Mouse (Mus musculus) stomach, postnatal 0 days (tissue): Measurements from ENCODE around the gene Zbtb16.

Source experiments
- CTCF ChIP-seq: IDR thresholded peaks from 2 replicates; pipeline ENCODE4 v1.5.1; 2016; ENCODE audit warnings: antibody characterized with exemption, low read depth, mild to moderate bottlenecking, moderate library complexity
- EP300 ChIP-seq: optimal IDR thresholded peaks from 2 replicates; pipeline ENCODE3; 2016; ENCODE audit warnings: antibody characterized with exemption

DNA sequence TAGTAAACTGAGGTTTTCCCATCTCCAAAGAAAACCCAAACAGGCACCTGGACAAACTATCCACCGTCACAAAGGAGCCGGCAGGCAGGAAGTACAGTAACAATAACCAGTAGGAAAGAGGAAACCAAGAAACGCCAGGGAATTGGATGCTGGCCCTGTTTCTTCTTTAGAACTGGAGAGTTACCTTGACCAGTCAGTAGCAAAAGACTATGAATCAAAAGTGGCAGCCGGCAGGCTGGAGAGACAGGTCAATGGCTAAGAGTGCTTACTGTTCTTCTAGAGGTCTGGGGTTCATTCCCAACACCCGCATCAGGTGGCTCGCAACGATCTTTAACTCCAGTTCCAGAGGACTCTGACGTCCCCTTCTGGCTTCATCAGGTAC is 74.9 kb downstream of the Zbtb16 start:
- no peak for TF ChIP-seq CTCF
- TF ChIP-seq EP300 = no peak
